Mouse (Mus musculus) cerebellum, adult 18-20 months (tissue): ENCODE results near the gene Zfp57.
A peak's percentile ranks its signal among the peaks of the same experiment; 100 is the strongest.
"Not testable (repeated sequence)": the region's sequence is repeated elsewhere in the genome, so short reads cannot be mapped to it uniquely, and the experiment has no call there.

Experiments used
- DNase-seq, 2 experiments: peaks; one replicate each; pipeline ENCODE4 v3.0.0; 2021

The Zfp57 gene

GRCm38 (mm10) chr17:37000863-37001262 lies at the start of gene Zfp57:
Gene Zfp57, plus strand, starts transcription at chr17:37001163.
- DNase-seq, result no peak

GRCm38 (mm10) chr17:36952631-36953030 lies 48.3 kb upstream of the Zfp57 start:
- no peak for DNase-seq

- DNase-seq, result no peak
These were observed 47.9 kb upstream of the Zfp57 start for GRCm38 (mm10) chr17:36953062-36953461.

GRCm38 (mm10) chr17:36957999-36958743 lies 42.8 kb upstream of the Zfp57 start, which contains the start of the genes Znrd1 and Znrd1as:
Gene Znrd1, minus strand, starts transcription at chr17:36958559.
Gene Znrd1as, plus strand, starts transcription at chr17:36958592.
- DNase-seq, result peak; percentile 95

- no peak for DNase-seq
These were observed 42.1 kb upstream of the Zfp57 start for GRCm38 (mm10) chr17:36958884-36959283.

GRCm38 (mm10) chr17:36961125-36961524 lies 39.8 kb upstream of the Zfp57 start:
- no peak for DNase-seq

GRCm38 (mm10) chr17:36966875-36967274 lies 34.1 kb upstream of the Zfp57 start:
- no peak for DNase-seq

- no peak for DNase-seq
These were observed 30.6 kb upstream of the Zfp57 start for GRCm38 (mm10) chr17:36970316-36970890.

GRCm38 (mm10) chr17:36971172-36971850 lies 29.7 kb upstream of the Zfp57 start:
- no peak for DNase-seq

GRCm38 (mm10) chr17:36972791-36973190 lies 28.2 kb upstream of the Zfp57 start:
- no peak for DNase-seq

GRCm38 (mm10) chr17:36973271-36973787 lies 27.6 kb upstream of the Zfp57 start:
- no peak for DNase-seq

GRCm38 (mm10) chr17:36981221-36981813 lies 19.6 kb upstream of the Zfp57 start, which contains the start of gene 2410137M14Rik:
Gene 2410137M14Rik, minus strand, starts transcription at chr17:36981237.
- DNase-seq, result no peak

GRCm38 (mm10) chr17:36981845-36982244 lies 19.1 kb upstream of the Zfp57 start:
- DNase-seq, result no peak

- DNase-seq, result no peak
These were observed 18.5 kb upstream of the Zfp57 start for GRCm38 (mm10) chr17:36982253-36983155.

- DNase-seq, result no peak
These were observed 12.5 kb upstream of the Zfp57 start for GRCm38 (mm10) chr17:36988475-36988874.

GRCm38 (mm10) chr17:36989437-36989836 lies 11.5 kb upstream of the Zfp57 start, which contains the start of gene H2-M5:
Gene H2-M5, minus strand, starts transcription at chr17:36989537.
- no peak for DNase-seq

GRCm38 (mm10) chr17:36990630-36991029 lies 10.3 kb upstream of the Zfp57 start:
- DNase-seq, result not testable (repeated sequence)

GRCm38 (mm10) chr17:36992336-36993104 lies 8.4 kb upstream of the Zfp57 start:
- no peak for DNase-seq

- no peak for DNase-seq
These were observed 7.1 kb upstream of the Zfp57 start for GRCm38 (mm10) chr17:36993770-36994325.

- DNase-seq, result no peak
These were observed 6.4 kb upstream of the Zfp57 start for GRCm38 (mm10) chr17:36994528-36994927.

- DNase-seq, result no peak
These were observed 5.5 kb upstream of the Zfp57 start for GRCm38 (mm10) chr17:36995448-36995847.
